Mouse (Mus musculus): ENCODE measurements around the gene Fam131b. TPM values are rescaled to one million over a fixed set of nuclear protein-coding genes. Genes with fewer than 3 reads are reported as not detected.
A peak's percentile ranks its signal among the peaks of the same experiment; 100 is the strongest.

Fam131b gene
- polyA plus RNA-seq (2012; rRNA removed): 88.0 and 88.1 TPM in 2 replicates

- TF ChIP-seq CTCF (IDR thresholded peaks at IDR 0.05; ENCODE audit: extremely low read depth, insufficient read depth, low read length) (no peak), POLR2A (IDR thresholded peaks at IDR 0.05; ENCODE audit: extremely low read depth, insufficient read depth, low read length) (peak; percentile 48; the same call in 1 of the 2 replicates)
- Histone ChIP-seq H3K4me3 (ENCODE audit: insufficient read depth, low read length) (peak within 1 kb of the TSS; percentile 92), H3K4me1 (ENCODE audit: control insufficient read depth, insufficient read depth, low read length) (no peaks in the 10 kb centered on the region; the same call in 1 of the 2 replicates), H3K27ac (ENCODE audit: insufficient read depth, low read length) (peak within 1 kb of the TSS; percentile 97)
These were observed at the start of gene Fam131b for GRCm38 (mm10) chr6:42324482-42325267. Fam131b (minus strand) TSS chr6:42324643.

DNA sequence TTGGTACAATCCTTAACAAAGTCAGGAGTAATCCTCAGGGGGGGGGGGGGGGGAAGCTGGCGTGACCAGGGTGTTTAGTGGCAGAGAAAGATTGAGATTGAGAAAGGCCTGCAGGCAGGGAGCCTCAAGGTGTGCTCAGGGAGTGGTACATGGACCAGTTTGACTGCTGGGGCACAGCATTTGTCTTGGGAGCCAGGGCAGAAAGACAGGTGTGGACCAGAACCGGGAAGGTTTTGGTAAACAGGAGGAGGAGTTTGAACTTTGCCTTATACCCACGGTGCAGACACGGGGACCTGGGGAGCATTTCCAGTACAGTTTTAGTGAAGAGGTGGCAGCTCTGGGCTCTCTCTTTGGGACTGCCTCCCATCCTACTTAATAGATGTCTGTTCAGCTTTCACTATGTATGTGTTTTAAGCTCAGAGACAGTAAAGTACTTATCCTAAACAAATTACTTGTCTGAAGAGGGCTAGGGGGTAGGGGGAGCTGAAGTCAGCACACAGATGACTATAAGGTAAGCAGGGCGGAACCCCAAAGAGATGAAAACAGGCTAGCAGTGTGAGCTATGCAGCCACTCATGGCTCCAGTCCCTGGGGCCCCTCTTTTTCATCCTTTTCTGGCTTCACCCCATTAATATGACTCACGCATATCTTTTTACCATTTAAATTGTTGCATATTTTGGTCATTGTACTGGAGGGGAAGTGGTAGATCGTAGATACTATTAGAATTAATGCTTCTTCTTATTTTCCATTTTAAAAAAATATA lies 49.4 kb upstream of the Fam131b start:
- Histone ChIP-seq H3K4me1 (ENCODE audit: control insufficient read depth, insufficient read depth, low read length) (no peaks in the 10 kb centered on the region; the same call in 1 of the 2 replicates), H3K4me3 (ENCODE audit: insufficient read depth, low read length) (no peak overlapping the region), H3K27ac (ENCODE audit: insufficient read depth, low read length) (no peak overlapping the region)
- no peak for TF ChIP-seq POLR2A (IDR thresholded peaks at IDR 0.05; ENCODE audit: extremely low read depth, insufficient read depth, low read length)
- TF ChIP-seq CTCF (IDR thresholded peaks at IDR 0.05; ENCODE audit: extremely low read depth, insufficient read depth, low read length): no peak

DNA sequence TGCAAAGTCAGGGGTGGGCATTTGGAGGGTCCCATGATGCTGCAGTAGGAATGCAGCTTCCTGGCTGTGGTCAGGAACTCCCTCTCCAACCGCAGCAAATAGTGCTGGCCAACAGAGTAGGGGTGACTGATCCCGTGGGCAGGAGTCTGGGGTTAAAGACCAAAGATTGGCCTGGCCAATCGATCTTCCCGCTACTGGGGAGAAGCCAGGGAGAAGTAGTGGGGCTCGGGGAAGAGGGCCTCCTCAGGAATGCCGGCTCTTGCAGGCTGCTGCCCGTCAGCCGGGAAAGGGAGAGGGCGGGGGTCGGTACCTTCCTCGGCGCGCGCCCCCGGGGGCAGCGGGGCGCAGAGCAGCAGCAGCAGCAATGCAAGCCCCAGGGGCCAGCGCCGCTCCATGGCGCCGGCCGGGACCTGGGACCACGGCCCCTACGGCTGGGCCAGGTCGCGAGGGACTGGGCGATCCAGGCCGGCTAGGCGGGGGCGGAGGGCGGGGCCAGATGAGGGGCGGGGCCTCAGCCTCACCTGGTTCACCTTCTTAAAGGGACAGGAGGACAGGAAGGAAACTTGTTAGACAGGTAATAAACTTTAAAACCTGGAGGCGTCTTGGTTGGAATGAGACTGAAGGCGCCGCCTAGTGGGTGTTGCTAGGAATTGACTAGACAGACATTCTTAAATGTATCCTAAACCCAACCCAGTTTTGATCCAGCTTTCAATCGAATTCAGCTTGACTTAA lies 48.5 kb upstream of the Fam131b start, which contains the start of gene Epha1:
Gene Epha1 (minus strand): TSS at position 453 of the 732 bp plus-strand sequence.
- no peak within 1 kb of the TSS for H3K27ac ChIP-seq (ENCODE audit: insufficient read depth, low read length)
- TF ChIP-seq POLR2A (IDR thresholded peaks at IDR 0.05; ENCODE audit: extremely low read depth, insufficient read depth, low read length) (no peak), CTCF (IDR thresholded peaks at IDR 0.05; ENCODE audit: extremely low read depth, insufficient read depth, low read length) (peak; percentile 42; the same call in 1 of the 2 replicates)
- 0 out of 2 replicates have a peak within 1 kb of the TSS, but pooled peaks have one; percentile 4 for H3K4me3 ChIP-seq (ENCODE audit: insufficient read depth, low read length)
- no peaks in the 10 kb centered on the region; the same call in 1 of the 2 replicates for H3K4me1 ChIP-seq (ENCODE audit: control insufficient read depth, insufficient read depth, low read length)

- Histone ChIP-seq H3K4me3 (ENCODE audit: insufficient read depth, low read length) (no peak overlapping the region), H3K27ac (ENCODE audit: insufficient read depth, low read length) (no peak overlapping the region), H3K4me1 (ENCODE audit: control insufficient read depth, insufficient read depth, low read length) (no peaks in the 10 kb centered on the region; the same call in 1 of the 2 replicates)
- TF ChIP-seq CTCF (IDR thresholded peaks at IDR 0.05; ENCODE audit: extremely low read depth, insufficient read depth, low read length): no peak
- no peak for TF ChIP-seq POLR2A (IDR thresholded peaks at IDR 0.05; ENCODE audit: extremely low read depth, insufficient read depth, low read length)
These were observed 48.0 kb upstream of the Fam131b start for GRCm38 (mm10) chr6:42372421-42372815.

DNA sequence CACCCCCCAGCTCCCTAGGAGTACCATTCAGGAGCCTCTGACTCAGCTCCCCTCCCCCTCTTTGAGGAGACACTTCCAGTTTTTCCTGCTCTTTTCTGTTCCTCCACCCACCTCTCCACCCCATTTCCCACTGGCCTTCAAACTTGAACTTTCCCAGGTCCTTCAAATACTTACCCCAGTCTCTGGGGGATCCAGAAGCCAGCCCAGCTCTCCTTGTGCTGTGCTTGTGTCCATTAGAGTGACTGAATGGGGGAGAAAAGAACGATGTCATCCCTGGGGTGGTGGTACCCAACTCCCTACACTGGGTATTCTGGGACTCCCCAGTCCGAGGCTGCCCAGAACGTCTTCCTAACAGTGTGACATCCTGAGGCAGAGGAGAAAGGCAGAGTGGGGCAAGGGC lies 47.6 kb upstream of the Fam131b start:
- H3K27ac ChIP-seq (ENCODE audit: insufficient read depth, low read length): no peak overlapping the region
- no peak overlapping the region for H3K4me3 ChIP-seq (ENCODE audit: insufficient read depth, low read length)
- TF ChIP-seq POLR2A (IDR thresholded peaks at IDR 0.05; ENCODE audit: extremely low read depth, insufficient read depth, low read length) (no peak), CTCF (IDR thresholded peaks at IDR 0.05; ENCODE audit: extremely low read depth, insufficient read depth, low read length) (no peak)
- H3K4me1 ChIP-seq (ENCODE audit: control insufficient read depth, insufficient read depth, low read length): no peaks in the 10 kb centered on the region; the same call in 1 of the 2 replicates

DNA sequence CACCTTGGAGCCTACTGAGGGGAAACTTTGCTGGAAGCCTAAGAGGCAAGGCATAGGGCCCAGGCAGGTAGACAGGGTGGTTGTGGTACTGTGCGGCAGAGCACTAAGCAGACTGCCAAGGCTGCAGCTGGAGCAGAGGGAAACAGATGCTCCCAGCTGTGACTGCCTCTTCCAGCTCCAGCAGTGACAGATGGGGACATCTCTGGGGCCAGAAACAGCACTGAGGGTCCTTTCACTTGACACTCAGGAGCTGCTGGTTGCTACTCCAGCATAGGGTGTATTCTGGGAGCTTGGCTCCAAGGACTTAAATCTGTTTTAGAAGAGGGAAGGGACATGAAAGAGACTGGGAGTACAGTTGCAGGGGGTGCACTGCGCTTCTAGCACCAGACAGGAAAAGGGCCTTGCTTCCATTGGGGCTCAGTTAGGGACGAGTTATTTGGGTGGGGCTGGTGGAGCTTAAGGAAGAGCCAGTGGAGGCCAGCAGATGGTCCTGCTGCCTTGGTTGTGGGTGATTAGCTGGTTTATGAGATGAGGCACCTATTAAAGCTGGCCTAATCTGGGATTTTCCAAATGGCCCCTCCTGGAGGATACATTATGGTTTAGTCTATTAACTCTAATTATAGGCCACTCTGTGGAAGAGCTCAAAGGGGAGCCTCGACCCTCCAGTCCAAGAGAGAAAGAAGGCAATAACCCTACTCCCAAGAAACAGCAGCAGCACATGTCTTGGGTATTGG lies 46.4 kb upstream of the Fam131b start:
- Histone ChIP-seq H3K4me3 (ENCODE audit: insufficient read depth, low read length) (no peak overlapping the region), H3K4me1 (ENCODE audit: control insufficient read depth, insufficient read depth, low read length) (no peaks in the 10 kb centered on the region; the same call in 1 of the 2 replicates), H3K27ac (ENCODE audit: insufficient read depth, low read length) (no peak overlapping the region)
- TF ChIP-seq POLR2A (IDR thresholded peaks at IDR 0.05; ENCODE audit: extremely low read depth, insufficient read depth, low read length) (no peak), CTCF (IDR thresholded peaks at IDR 0.05; ENCODE audit: extremely low read depth, insufficient read depth, low read length) (no peak)

- Histone ChIP-seq H3K4me1 (ENCODE audit: control insufficient read depth, insufficient read depth, low read length) (no peaks in the 10 kb centered on the region; the same call in 1 of the 2 replicates), H3K4me3 (ENCODE audit: insufficient read depth, low read length) (no peak overlapping the region), H3K27ac (ENCODE audit: insufficient read depth, low read length) (no peak overlapping the region)
- TF ChIP-seq CTCF (IDR thresholded peaks at IDR 0.05; ENCODE audit: extremely low read depth, insufficient read depth, low read length): no peak
- no peak for TF ChIP-seq POLR2A (IDR thresholded peaks at IDR 0.05; ENCODE audit: extremely low read depth, insufficient read depth, low read length)
These were observed 45.4 kb upstream of the Fam131b start for GRCm38 (mm10) chr6:42369870-42370269.

GRCm38 (mm10) chr6:42365215-42365614 lies 40.8 kb upstream of the Fam131b start:
- TF ChIP-seq POLR2A (IDR thresholded peaks at IDR 0.05; ENCODE audit: extremely low read depth, insufficient read depth, low read length) (no peak), CTCF (IDR thresholded peaks at IDR 0.05; ENCODE audit: extremely low read depth, insufficient read depth, low read length) (no peak)
- Histone ChIP-seq H3K27ac (ENCODE audit: insufficient read depth, low read length) (no peak overlapping the region), H3K4me3 (ENCODE audit: insufficient read depth, low read length) (no peak overlapping the region)

More at GRCm38 (mm10) chr6:42365215-42365614, 40.8 kb upstream of the Fam131b start:
- H3K4me1 ChIP-seq (ENCODE audit: control insufficient read depth, insufficient read depth, low read length): no peaks in the 10 kb centered on the region

Data from cortical plate, adult 2 months (tissue).